Mouse (Mus musculus): ENCODE measurements around the gene Rab11fip4.

Rab11fip4 gene

DNA sequence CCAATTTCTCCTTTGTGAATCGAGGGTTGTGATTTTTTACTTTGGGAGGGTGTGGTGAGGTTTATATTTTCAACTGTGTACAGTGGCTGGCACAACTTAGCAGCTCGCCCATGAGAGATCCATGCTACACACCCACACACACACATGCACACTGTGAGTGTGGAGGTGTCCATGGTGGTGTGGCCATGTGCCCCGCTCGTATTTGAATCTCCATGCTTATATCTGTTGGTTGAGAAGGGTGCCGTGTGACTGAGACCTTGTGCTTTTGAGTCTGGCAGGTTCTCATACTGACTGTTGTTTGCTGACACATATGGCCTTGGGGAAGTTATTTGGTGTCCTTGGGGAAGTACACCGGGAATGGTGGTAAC lies 123.7 kb downstream of the Rab11fip4 start:
- no peak for DNase-seq

DNA sequence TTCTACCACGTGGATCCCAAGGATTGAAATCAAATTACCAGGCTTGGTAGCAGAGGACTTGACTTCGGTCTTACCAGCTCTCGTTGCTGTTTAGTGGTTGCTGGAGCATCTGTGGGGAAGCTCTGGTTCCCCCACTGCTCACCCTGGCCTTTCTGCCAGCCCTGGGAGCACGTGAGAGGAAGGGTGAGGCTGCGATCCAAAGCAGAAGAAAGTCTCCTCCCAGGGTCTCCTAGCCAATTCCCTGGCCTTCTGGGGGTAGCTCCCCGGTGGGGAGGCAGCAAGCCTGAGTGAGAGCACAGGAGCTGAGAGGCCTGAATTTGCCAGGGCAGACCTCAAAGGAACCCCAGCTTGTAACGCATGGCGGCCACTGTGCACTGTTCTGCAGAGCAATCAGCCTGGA lies 124.3 kb downstream of the Rab11fip4 start:
- no peak for DNase-seq

DNA sequence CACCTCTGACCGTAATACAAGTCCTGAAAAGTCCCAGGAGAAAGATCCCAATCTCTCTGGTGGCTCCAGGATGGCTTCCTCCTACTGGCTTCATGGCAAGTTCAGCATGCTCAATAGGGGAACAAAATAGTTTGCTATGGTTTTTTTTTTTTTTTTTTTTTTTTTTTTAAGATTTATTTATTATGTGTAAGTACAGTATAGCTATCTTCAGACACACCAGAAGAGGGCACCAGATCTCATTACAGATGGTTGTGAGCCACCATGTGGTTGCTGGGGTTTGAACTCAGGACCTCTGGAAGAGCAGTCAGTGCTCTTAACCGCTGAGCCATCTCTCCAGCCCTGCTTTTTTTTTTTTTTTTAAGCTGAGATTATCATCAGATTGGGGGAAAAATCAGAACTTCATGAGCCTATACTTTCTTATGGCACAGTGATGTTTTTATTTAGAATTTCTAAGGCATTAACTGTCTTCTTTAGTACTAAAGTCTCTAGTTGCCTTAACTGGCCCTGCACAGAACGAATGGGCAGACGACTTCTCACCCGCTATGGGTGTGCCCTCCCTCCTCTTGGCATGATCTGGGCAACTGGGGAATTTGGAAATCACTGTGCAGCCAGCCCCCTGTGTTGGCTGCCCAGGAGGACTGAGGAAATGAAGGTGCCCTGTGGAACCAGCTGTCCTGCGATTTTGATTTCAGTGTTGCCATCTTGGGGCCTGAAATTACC lies 124.9 kb downstream of the Rab11fip4 start:
- DNase-seq, result no peak

DNA sequence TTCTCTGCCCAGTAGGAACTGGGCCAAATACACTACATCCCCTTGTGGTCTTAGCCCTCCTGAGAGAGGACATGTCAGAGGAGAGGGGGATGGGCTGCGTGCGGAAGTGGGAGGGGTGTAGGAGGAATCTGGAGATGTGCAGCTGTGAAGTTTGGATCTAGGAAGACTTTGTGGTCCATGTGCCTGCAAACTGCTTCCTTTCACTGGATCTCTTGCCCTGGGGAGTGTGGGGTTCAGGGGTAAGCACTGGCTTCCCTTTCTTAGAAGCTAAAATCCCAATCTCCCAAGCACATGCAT lies 125.4 kb downstream of the Rab11fip4 start:
- no peak for DNase-seq

DNA sequence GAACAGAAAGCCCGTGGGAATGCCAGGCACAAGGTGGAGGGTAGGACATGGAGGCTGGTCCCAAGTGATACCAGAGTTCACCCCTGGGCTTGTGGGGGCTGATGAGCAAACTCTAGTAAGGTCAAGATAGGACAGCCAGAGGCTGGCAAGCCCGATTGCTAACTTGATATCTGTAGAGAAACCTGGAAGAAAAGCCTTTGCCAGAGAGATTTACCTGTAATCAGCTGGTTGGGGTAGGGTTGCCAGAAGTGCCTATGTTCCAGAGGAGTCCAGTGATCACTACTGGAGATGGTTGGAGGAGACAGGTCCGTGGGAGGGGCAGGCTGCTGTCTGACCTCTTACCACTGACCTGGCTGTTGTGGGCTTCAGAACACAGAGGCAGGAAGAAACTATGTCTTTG lies 126.3 kb downstream of the Rab11fip4 start:
- no peak for DNase-seq

DNA sequence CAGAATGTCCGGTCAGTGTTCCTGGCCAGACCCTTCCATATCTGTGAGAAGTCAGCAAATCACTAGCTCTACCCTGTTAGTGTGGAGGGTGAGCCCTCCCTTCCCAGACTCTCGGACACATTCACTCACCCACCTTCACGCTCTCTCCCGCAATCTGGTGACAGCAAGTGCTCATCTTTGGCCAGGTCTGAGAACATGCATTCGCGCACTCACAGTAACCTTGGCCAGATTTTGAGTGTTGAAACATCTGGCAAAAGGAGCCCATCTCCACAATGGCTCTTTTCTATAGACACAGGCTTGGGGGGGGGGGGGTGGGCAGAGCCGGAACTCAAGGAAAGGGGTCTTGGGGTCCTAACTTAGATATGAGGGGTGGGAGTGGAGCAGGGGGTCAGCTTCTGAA lies 126.8 kb downstream of the Rab11fip4 start:
- no peak for DNase-seq

DNA sequence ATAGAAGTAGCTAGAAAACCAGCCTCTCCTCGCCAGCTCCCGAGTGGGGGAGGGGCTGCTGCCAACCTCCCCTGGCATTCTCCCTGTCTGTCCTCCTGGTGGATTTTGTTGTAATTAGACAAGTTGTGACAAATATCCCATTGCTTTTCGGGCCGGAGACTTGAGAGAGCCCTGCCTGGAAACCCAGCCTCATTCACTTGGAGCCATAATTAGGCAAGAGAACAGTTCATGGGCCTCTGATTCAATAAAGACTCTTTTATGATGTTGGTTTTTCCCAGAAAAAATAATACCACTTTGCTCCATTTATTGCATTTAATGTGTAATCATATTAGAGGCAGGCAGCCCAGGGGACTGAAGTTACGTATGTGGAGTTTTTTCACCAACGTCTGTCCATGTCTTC lies 127.2 kb downstream of the Rab11fip4 start:
- DNase-seq, result no peak

DNA sequence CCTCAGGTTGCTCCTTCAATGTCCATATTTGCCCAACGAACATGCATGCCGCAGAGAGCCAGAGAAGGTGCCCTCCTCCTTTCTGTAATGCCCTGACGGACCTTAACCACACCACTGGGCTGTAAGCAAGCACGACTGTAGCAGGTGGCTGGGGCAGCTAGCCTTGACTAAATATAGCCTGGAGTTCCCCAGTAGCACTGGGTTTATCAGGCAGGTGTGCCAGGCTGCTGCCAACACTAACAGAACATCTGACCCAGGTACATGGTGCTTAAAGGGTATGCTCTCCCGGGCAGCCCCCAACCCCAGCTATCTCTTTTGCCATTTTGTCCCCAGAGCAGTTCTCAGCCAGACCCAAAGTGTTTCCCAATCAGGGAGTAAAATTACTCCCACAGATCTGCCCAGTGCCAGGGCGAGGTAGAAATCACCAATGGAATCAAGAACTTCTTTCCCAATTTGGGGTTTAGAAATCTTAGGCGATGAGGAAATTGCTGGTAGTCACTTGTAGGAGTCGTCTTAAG lies 127.9 kb downstream of the Rab11fip4 start:
- DNase-seq, result no peak

DNA sequence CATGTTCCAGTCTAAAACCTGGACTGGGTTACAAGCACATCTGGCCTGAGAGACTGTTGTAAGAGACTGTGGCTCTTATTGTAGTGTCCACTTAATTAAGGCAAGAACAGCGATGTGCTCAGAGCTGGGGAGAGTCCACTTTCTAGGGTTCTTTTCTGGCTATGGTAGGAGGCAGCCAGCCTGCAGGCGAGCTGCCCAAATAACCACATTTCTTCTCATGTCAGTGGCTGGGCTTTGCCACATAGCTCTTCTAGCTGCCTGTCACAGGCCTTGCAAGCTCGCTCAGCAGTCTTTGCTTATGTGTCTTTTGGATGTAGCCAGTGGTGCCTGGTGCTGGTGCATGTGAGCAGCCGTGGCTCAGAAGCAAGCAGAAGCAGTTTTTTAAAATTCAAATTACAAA lies 129.7 kb downstream of the Rab11fip4 start:
- no peak for DNase-seq

DNA sequence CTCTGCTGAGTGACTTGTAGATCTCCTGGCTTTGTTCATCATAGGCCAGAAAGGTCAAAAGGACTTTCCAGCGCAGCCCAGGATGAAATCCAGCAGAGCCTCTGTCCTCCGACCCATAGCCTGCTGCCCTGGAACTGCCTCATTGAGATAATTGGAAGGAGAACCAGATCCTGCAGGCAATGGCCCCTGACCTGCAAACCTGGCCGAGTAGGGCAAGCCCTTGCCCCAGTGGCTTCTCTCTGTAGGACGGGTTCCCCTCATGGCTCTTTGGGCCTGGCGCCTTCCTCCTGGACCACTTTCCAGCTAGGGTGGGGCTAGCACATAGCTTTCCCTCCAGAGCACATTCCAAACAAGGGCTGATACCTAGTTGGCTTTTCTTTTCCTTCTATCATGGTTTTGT lies 131.8 kb downstream of the Rab11fip4 start:
- DNase-seq, result no peak

DNA sequence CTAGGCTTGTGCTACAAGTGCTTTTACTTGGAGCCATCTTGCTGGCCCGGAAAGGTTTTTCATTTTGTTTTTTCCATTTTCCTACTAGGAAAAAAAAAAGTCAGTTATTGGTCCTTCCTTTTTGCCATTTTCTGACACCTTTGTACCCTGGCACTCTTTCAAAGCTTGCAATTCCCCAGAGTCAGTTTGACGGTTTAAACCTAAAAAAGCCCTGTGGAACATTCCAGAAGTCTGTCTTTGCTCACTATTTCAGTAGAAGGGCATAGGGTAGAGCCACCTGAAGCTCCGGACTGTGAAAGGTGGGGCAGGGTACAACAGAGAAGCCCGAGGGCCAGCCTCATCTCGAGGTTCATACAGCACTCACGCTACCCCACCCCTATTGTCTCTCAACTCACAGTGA lies 134.0 kb downstream of the Rab11fip4 start:
- no peak for DNase-seq

DNA sequence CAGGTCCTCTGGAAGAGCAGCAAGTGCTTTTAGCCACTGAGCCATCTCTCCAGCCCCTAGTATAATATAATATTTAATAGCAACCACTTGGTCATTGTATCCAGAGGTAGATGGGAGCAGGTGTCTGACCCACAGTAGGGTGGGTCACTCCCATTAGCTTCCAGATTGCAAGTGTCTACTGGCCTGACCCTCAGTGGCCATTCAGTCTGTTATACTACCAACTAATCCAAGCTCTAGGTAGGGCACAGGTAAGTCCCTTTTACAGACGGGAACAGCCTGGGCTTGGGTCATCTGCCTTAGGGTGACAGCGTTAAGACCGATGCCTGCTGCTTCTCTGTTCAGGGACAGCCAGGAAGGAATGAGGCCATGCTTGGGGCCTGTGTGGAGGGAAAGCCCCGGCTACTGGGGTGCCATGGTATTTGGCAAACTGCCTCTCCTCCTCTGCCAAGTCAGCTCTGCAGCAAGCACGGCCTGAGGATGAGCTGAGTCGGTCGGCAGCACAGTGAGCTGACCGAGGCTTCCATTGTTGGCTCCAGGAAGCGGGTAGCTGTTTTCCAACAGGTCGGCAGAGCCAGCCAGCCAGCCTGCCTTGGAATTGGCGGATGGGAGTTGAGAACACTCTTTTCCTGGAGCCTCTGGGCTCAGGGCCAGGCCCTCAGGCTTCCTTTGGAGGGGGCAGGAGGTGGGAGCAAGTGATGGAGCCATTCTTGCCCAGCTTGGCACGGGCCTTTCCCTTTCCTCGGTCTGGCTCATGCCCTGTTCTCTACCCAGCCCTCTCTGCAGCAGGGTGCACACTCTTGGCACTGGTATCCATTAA lies 138.4 kb downstream of the Rab11fip4 start:
- no peak for DNase-seq

DNA sequence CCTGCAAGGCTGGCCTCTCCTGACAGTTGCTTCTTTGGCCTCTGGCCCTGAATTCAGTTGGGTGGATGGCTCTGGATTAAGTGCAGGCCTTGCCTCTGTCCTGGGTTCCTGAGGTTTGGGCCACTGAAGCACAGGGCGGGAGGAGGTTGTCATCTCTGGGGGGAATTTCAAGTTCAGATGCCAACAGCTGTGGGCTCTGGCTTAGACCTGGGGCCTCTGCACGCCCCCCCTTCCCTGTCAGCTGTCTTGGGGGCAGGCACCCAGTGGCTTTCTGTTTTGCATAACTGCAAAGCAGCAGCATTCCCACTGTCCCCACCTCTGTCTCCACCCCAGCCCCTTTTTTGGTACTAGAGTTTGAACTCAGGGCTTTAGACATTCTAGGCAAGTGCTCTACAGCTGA lies 139.4 kb downstream of the Rab11fip4 start:
- DNase-seq, result no peak

DNA sequence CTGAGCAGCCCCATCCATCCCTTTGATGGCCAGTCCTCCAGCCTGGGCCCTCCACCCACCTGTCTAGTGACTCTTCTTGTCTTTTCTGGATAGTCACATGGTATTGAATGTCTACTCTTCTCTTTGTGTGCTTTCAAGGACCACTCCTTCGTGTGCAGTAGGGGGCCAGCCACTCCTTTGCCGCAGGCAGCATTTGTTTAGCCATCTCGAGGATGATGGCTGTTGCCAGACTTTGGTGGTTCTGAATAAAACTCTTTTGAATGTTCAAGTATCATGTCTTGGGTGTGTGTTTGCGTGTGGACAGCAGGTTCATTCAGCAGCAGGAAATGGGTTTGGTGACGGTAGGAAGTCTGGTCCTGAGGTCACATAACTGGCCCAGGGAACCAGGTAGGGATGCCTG lies 140.5 kb downstream of the Rab11fip4 start:
- no peak for DNase-seq

DNA sequence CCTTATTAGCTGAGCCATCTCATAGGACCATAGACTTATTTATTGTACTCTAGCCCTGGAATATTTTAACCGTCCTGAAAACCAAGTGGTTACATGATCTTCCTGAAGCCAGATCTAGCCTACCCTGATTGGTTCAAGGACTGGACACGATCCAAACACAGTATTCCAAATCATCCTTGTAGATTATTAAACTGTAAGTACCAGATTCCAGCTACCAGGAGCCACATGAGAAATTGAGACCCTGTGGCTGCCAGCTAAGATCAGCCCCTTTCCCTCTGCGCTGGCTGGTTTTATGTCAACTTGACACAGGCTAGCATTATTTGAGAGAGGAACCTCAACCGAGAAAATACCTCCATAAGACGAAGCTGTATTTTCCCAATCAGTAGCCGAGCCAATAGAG lies 142.0 kb downstream of the Rab11fip4 start:
- DNase-seq, result no peak

DNA sequence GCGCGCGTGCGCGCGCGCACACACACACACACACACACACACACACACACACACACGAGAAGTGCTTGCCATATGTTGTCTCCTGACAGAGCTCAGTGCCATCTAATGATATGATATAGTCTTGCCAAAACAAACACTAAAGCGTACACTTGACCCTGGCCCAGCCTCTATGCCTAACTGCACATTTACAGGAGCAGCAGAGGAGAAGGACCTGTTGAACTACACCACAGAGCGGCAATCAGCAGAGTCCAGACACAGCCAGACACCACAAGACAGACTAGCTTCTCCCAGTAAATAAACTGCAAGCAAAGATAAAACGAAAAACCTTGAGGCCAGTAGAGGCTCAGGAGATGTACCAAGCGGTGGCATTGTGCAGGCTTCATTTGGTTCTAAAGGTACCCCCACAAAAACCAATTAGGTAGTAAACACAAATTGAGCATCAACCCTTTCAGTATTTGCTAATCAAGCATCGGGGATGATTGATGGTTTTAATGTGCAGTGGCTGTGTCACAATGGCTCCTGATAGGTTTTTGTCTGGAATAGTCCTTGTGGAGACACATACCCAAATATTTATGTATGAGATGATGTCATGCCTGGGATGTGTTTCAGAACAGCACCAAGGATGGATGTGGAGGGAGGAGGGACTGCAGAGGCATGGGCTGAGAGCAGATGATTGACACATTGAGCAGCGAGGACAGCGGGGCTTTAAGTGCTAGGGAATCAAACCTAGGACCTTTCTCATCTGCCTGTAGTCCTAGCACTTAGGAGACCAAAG lies 145.4 kb downstream of the Rab11fip4 start:
- no peak for DNase-seq

DNA sequence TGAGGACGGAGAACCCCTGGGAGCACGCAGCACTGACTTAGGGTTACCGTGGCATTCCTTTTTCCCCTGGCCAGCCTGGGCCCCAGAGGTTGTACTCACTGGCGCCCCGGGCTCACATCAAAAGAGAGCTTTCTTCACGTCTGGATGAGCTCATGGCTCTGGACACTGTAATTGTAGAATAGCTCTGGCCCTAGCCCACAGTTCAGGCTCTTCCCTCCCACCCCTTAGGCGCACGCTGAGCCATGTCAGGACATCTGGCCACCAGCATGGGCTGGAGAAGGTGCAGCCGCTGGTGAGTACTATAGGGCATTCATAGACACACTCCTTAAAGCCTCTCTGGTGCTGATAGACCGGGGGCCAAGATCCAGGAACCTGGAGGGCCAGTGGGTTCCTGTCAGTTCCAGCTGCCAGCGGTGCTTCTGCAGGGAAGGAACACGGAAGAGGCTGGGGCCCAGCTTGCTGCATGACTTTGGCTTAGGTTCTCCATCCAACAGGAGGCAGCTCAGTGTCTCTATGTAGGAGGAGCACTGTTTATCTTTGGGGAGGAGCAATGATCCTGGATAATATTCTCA lies 146.2 kb downstream of the Rab11fip4 start:
- DNase-seq, result no peak

DNA sequence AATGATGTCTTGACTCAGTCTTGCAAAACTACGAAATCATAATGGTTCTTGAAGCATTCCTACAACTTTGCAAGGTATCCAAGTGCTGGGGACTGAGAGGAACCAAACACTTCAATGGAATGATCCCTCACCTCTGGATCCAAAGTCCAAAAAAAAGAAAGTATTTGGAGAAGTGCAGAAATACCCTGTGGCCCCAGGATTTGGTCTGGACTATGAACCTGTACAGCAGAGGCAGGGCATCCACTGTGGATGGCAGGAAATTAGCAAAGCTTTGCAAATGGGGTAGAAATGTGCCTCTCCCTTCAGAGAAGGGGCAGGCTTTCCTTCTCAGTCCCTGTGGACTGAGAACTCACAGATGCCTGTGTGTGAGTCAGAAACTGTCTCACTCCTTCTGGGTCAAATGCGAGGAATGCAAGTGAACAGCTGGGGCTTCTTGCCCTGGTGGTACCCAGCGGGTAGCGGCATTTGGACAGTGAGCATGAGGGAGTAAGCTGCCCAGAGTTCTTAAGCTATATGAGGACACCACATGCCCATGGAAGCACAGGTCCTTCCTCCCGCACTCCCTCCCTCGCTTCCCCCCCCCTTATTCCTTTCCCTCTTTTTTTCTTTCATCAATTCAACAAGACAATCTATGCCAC lies 147.0 kb downstream of the Rab11fip4 start:
- no peak for DNase-seq

DNA sequence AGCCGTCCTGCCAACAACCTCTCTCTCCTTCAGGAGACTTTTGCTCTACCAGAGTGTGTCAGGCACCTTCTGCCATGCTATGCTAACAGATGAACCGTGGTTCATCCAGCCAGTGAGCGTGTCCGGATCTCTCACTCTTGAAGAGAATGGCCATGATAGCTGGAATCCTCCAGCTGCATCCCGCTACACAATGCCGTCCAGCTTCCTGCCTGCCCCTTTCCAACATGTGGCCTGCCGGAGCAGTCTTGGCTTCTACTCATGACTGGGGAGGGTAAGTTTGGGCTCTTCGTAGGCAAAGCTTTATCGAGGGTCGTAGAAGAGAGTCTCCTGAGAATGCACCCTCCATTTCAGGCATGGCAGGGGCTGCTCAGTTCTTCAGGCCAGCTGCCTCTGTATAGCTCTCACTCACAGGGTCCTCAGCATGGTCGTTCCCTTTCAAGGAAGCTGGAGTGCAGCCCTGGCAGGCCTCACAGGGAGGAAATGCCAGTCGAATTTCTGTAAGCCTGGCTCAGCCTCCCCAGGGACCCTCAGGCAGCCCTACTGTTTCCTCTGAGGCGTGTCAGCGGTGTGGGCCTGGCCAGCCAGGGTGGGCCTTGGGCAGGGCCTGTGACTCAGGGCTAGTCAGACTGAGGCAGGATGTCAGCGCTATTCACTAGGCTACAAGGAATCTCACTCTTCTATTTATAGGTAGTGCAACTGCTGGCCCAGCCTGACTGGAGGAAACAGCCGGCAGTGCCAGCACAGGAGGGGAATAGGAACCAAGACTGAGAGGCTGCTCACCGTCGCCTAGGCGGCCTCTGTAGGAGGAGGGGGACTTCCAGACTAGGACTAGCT lies 147.9 kb downstream of the Rab11fip4 start:
- no peak for DNase-seq

DNA sequence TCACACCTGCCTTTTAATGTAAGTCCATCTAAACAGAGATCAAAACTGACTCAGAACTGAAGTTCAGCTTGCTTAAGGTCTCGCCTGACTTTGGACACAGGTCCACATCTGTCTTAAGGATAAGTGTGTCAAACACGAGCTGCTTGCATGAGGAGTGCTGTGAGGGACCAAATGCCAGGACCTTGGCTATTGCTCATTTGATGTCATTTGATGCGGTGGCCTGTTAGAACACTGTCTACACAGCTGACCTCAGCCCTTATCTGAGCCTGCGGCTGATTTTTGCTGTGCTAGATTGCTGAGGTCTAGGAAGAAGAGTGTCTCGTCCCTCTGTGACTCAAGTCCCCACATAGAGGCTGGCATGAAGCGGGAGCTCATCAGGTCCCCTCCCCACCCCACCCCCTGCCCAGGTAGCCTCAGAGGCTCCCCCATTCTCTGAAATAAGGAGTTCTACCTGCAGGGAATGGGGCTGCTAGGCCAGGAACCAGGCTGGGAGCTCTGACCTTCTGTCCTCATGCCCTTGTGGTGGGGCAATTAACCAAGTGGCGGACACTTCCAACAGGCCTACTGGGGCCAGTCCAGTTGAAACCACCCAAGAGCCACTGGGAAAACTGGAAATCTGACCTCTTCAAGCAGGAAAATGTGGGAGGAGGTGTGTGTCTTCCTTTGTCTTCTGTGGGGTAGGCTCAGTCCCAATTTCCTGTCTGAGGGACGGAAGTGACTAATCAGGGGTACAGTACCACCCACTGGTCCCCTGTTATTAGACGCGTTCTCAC lies 149.9 kb downstream of the Rab11fip4 start:
- DNase-seq, result no peak

DNA sequence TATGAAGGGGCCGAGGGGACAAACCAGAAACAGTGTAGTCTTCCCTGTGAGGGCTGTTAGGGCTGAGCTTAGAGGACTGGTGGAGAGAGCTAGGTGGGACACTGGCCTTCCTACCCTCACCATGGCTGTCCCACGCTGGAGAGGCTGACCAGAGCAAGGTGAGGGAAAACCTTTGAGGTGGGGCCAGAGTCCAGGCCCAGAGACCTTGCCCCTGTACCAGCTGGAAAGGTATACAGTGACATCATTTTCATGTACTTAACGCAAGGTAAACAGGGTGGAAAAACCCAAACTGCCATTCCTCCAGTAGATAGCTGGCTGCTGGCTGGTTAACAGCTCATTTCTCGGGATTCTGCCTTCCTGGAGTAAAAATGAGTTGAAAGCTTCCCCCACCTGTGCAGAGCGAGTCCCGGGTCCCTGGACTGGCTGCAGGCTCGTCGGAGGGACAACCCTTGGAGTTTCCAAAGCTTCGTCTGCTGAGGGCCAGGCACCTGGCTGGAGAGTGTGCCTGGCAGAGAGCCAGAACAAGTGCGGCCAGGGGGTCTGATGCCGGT lies 155.6 kb downstream of the Rab11fip4 start:
- DNase-seq, result no peak

All from thymus, adult 18-20 months (tissue).